Mouse (Mus musculus) intestine, postnatal 0 days (tissue): ENCODE measurements at regions not wholly inside any gene's neighbourhood (a gene's known extent, or its start where the extent isn't known, plus 50 kb on each side); places are given as distances from the start of the nearest gene placed in this dataset.

Experiments
- ATAC-seq: fragments of 200-750 bp; cut with Nextera tagmentation; 2 replicates; pipeline ENCODE4 v1.8.0; 2017; ENCODE audit warnings: mild to moderate bottlenecking, moderate TSS enrichment, moderate library complexity
- H3K27ac ChIP-seq: fragments of 300-500 bp; sonication (generic); 2 replicates; pipeline ENCODE4 v1.5.1; 2014; ENCODE audit warnings: mild to moderate bottlenecking, low read depth, low read length, moderate library complexity
- H3K27me3 ChIP-seq: fragments of 300-500 bp; sonication (generic); replicated peaks from 2 replicates; pipeline ENCODE4 v1.6.1; 2014; ENCODE audit warnings: low read length, mixed read lengths; ENCODE audit not compliant: control insufficient read depth, insufficient read depth
- H3K36me3 ChIP-seq: fragments of 300-500 bp; sonication (generic); 2 replicates; pipeline ENCODE4 v1.6.1; 2014; ENCODE audit warnings: mild to moderate bottlenecking, moderate library complexity; ENCODE audit not compliant: control insufficient read depth, insufficient read depth
- H3K4me1 ChIP-seq: fragments of 300-500 bp; sonication (generic); replicated peaks from 2 replicates; pipeline ENCODE4 v1.6.1; 2014; ENCODE audit warnings: antibody characterized with exemption, low read length, mixed read lengths; ENCODE audit not compliant: control insufficient read depth, insufficient read depth
- H3K4me2 ChIP-seq: fragments of 300-500 bp; sonication (generic); replicated peaks from 2 replicates; pipeline ENCODE4 v1.6.1; 2014; ENCODE audit warnings: low read depth, mild to moderate bottlenecking, moderate library complexity
- H3K4me3 ChIP-seq: fragments of 300-500 bp; sonication (generic); 2 replicates; pipeline ENCODE4 v1.5.1; 2014; ENCODE audit warnings: low read depth, low read length
- H3K9ac ChIP-seq: fragments of 300-500 bp; sonication (generic); 2 replicates; pipeline ENCODE4 v1.6.1; 2014; ENCODE audit warnings: mild to moderate bottlenecking, low read depth, low read length
- H3K9me3 ChIP-seq: fragments of 300-500 bp; sonication (generic); 2 replicates; pipeline ENCODE4 v1.6.1; 2016; ENCODE audit warnings: mixed run types; ENCODE audit not compliant: control insufficient read depth
- CTCF ChIP-seq: sonication (generic); IDR thresholded peaks from 2 replicates; pipeline ENCODE4 v1.5.1; 2016; ENCODE audit warnings: low read depth, mild to moderate bottlenecking, control low read depth, antibody characterized with exemption, moderate library complexity
- WGBS: fragments of 180-500 bp; shearing (Covaris S2); extraction: QIAGEN DNeasy Blood & Tissue Kit; methylation state at CpG from one replicate; pipeline ENCODE4 v1.1.7; 2014; 5-methylcytosine and 5-hydroxymethylcytosine counted together

DNA sequence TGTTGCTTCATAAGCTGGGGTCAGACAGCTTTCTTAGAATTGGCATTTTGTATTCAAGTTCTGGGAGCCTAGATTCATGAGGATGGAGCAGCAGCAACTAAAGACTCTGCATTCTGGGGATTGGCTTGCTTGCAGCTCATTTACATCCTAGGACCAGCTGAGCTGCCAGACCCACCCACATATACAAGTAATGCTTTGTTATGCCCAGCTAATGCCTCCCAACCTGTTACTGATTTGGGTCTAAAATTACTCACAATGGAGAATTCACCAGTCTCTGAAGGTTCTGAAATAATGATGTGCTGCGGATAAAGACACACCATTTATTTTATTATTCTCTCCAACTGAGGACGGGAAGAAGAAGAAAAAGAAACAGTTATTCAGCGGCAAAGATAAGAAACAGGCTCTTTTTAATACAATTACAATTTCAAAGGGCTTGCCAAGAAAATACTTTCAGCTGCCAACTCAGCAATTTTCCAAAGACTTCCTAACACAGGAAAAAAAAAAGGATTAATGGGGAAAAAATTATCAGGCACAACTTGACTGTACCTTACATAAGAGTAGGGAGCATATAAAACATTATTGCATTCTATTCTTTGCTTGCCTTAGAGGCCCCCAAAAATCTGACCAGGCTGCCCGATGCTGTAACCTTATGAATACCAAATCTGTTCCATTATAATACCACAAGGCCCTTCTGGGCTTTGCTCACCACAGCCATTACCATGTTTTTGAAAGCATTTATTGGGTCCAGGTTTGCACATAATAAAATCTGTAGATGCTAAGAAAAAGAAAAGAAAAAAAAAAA is 134.5 kb downstream of the S1pr1 start:
- TF ChIP-seq CTCF = no peak
- Histone ChIP-seq H3K4me2 (no peak overlapping the region), H3K27me3 (no peaks in the 10 kb centered on the region), H3K4me1 (no peaks in the 10 kb centered on the region), H3K27ac (no peak overlapping the region), H3K9ac (no peak overlapping the region), H3K9me3 (no peaks in the 10 kb centered on the region), H3K4me3 (no peak overlapping the region), H3K36me3 (no peaks in the 10 kb centered on the region)
- 59% methylated on average over 4 of the region's 4 CpGs for WGBS
- no peak for ATAC-seq

DNA sequence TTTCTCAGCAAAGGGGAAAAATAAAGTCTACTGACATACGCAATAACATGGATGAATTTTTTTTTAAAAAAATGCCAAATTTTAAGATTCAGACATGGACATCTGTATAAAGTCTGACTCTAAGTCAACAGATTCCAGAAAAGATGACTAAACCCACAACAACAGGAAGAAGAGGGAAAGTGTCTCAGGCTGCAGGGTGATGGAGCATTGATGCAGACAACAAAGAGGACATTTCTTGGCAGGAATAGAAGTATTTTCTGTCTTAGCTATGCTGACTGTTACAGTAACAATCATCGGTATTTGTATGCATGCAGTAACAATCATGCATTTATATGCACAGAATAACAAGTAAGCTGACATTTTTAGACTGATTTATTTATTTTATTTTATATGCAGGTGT is 139.5 kb downstream of the S1pr1 start:
- Histone ChIP-seq H3K27ac (no peak overlapping the region), H3K4me2 (no peak overlapping the region), H3K4me1 (no peaks in the 10 kb centered on the region), H3K9ac (no peak overlapping the region), H3K9me3 (no peaks in the 10 kb centered on the region), H3K27me3 (no peaks in the 10 kb centered on the region), H3K4me3 (no peak overlapping the region), H3K36me3 (no peaks in the 10 kb centered on the region)
- TF ChIP-seq CTCF = no peak
- WGBS = 86% methylated on average over 2 of the region's 2 CpGs
- no peak for ATAC-seq

DNA sequence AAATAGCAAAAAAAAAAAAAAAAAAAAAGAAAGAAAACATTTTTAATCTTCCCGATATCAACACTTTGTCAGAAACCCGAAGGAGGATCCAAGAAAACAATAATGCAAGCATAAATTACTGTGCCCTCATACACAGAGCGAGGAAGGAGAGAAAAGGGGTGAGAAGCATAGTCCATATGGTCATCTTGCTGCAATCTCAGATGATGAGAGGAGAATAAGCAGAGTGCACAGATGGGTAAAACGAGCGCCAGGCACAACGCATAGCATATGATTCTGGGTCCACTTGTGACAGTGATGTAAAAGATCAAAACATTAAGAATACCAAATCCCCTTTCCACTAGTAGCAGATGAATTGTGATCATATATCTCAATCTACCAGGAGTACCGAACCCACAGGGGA is 152.1 kb downstream of the S1pr1 start:
- Histone ChIP-seq H3K27me3 (no peaks in the 10 kb centered on the region), H3K4me1 (no peaks in the 10 kb centered on the region), H3K36me3 (no peaks in the 10 kb centered on the region), H3K27ac (no peak overlapping the region), H3K4me2 (no peak overlapping the region), H3K9ac (no peak overlapping the region), H3K4me3 (no peak overlapping the region), H3K9me3 (no peaks in the 10 kb centered on the region)
- TF ChIP-seq CTCF = no peak
- 82% methylated on average over 7 of the region's 7 CpGs for WGBS
- no peak for ATAC-seq

DNA sequence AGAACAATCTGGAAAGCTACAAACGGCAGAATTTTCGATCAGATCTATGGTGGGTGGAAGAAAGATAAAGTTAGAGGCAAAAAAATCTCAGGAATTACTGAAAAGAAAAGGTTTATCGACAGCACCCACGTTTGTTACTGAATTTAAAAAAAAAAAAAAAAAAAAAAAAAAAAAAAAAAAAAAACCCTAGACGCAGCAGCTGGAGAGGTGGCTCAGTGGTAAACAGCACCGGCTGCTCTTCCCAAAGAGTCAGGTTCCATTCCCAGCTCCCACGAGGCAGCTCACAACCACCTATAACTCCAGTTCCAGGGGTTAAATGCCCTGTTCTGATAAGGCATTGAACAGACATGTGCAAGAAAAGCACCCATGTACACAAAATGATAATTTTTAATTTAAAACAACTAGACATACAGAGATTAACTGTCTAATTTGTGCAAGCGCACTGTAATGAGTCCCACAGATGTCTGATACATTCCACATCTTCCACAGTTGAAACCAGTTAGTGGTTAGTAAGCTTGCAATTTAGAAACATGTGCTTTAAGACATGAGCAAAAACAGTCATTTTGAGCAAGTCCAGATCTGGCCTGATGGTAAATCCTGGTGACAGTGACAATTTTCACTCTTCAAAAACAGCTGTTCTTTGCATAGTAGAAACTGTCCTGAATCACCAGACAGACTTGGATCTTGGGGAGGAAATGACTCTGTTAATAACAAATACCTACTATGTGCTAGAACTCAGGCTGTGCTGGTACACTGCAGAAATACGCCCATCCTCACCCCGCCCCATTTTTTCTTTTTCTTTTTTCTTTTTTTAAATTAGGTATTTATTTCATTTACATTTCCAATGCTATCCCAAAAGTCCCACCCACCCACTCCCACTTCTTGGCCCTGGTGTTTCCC is 159.8 kb downstream of the S1pr1 start:
- no peak overlapping the region for H3K27ac ChIP-seq
- WGBS = 77% methylated on average over 10 of the region's 10 CpGs
- ATAC-seq = no peak

DNA sequence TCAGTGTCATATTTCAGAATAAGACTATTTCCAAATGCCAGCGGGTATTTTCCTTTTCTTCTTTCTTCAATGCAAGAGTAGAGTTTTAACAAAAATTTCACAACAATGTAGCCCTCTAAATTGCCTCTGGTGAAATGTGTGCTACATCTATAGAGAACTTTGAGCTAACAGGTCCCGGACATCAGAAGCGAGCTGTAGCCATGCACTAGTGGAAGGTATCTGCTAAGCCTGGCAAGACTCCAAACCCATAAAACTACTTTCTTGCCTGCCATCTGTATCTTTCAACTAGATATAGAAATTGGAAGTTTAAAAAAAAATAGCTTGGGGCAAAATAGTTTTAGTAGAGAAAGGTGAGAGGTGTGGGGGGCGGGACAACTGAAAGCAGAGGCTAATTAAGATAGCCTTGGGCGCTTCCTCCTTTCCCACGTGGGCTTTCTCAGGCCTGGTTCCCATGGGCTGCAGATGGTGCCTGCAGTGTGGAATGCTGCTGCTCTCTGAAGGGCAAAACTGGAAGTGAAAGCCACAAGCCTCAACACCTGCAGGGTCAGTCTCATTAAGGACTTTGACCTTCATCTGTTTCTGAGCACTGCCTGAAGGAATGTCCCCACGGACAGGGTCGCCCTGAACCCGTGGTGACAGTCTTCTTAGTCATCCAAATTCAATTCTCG is 160.9 kb downstream of the S1pr1 start:
- H3K27ac ChIP-seq = no peak overlapping the region
- peak; percentile 47 for TF ChIP-seq CTCF
- no peaks in the 10 kb centered on the region for H3K27me3 ChIP-seq
- H3K4me3 ChIP-seq = no peak overlapping the region
- no peaks in the 10 kb centered on the region for H3K36me3 ChIP-seq
- H3K4me2 ChIP-seq = no peak overlapping the region
- ATAC-seq = no peak
- no peaks in the 10 kb centered on the region for H3K4me1 ChIP-seq
- 52% methylated on average over 10 of the region's 10 CpGs for WGBS
- no peaks in the 10 kb centered on the region for H3K9me3 ChIP-seq
- no peak overlapping the region for H3K9ac ChIP-seq

More for the DNA sequence above, 159.8 kb downstream of the S1pr1 start:
- no peaks in the 10 kb centered on the region for H3K36me3 ChIP-seq
- no peak for TF ChIP-seq CTCF
- H3K4me3 ChIP-seq = no peak overlapping the region
- H3K27me3 ChIP-seq = no peaks in the 10 kb centered on the region
- no peak overlapping the region for H3K4me2 ChIP-seq
- no peaks in the 10 kb centered on the region for H3K9me3 ChIP-seq
- H3K9ac ChIP-seq = no peak overlapping the region
- no peaks in the 10 kb centered on the region for H3K4me1 ChIP-seq

DNA sequence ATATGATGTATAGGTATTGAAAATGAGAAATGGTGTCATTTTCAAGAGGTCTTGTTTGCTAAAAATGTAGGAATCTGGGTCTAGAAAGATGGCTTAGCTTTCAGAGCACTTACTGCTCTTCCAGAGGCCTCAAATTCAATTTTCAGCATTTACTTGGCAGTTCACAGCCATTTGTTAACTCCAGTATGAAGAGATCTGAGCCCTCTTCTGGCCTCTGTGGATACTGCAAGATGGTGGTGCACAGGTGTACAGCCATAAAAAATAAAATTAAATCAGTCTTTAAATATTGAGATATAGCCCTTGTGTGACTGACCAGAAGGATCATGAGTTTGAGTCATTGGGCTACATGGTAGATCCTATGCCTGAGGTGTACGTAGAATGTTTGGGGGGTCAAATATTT is 173.1 kb downstream of the S1pr1 start:
- Histone ChIP-seq H3K9me3 (no peaks in the 10 kb centered on the region), H3K27ac (no peak overlapping the region), H3K9ac (no peak overlapping the region), H3K4me2 (no peak overlapping the region), H3K27me3 (no peaks in the 10 kb centered on the region), H3K4me3 (no peak overlapping the region), H3K36me3 (no peaks in the 10 kb centered on the region), H3K4me1 (no peaks in the 10 kb centered on the region)
- no peak for ATAC-seq
- WGBS = 88% methylated on average over 1 of the region's 1 CpGs
- peak; percentile 50 for TF ChIP-seq CTCF
